Mouse (Mus musculus) lung, postnatal 0 days (tissue): Measurements from ENCODE around the gene Fkbp14.
A peak's percentile ranks its signal among the peaks of the same experiment; 100 is the strongest.

Experiments
- CTCF ChIP-seq: IDR thresholded peaks from 2 replicates; pipeline ENCODE4 v1.5.1; 2016; ENCODE audit warnings: antibody characterized with exemption, mild to moderate bottlenecking
- EP300 ChIP-seq: IDR thresholded peaks from 2 replicates; pipeline ENCODE4 v1.6.1; 2016; ENCODE audit warnings: antibody characterized with exemption, mild to moderate bottlenecking, control low read depth

GRCm38 (mm10) chr6:54594469-54595329 lies 2.4 kb downstream of the Fkbp14 start, which contains the start of gene Plekha8:
- TF ChIP-seq CTCF (peak; percentile 44), EP300 (no peak)
